Mouse (Mus musculus): ENCODE measurements around the gene Slc25a20. TPM values are rescaled to one million over a fixed set of nuclear protein-coding genes. Genes with fewer than 3 reads are reported as not detected.
A peak's percentile ranks its signal among the peaks of the same experiment; 100 is the strongest.

Gene Slc25a20
- polyA plus RNA-seq, 1 experiment from 2014 or later: 30.9 TPM

- ATAC-seq (ENCODE audit: low read depth): no peak
- Histone ChIP-seq H3K27me3 (ENCODE audit: control insufficient read depth, insufficient read depth, low read depth, low read length) (peaks cover 24% of the 10 kb centered on the region), H3K9me3 (replicated peaks; ENCODE audit: control insufficient read depth, low read length) (no peaks in the 10 kb centered on the region), H3K4me2 (ENCODE audit: low read depth, low read length) (no peak overlapping the region), H3K4me1 (ENCODE audit: control insufficient read depth, low read depth, low read length) (peaks cover 16% of the 10 kb centered on the region), H3K36me3 (ENCODE audit: control insufficient read depth, insufficient read depth) (no peaks in the 10 kb centered on the region), H3K4me3 (ENCODE audit: low read depth, low read length) (no peak overlapping the region), H3K27ac (ENCODE audit: low read length) (peak overlapping the region; percentile 78), H3K9ac (ENCODE audit: low read depth, low read length) (no peak overlapping the region)
- WGBS (ENCODE audit: insufficient replicate concordance): 80% methylated on average over 6 of the region's 6 CpGs
These were observed 29.0 kb downstream of the Slc25a20 start for GRCm38 (mm10) chr9:108690914-108691313.

GRCm38 (mm10) chr9:108691371-108691770 is 29.5 kb downstream of the Slc25a20 start:
- Histone ChIP-seq H3K4me1 (ENCODE audit: control insufficient read depth, low read depth, low read length) (peaks cover 16% of the 10 kb centered on the region), H3K9ac (ENCODE audit: low read depth, low read length) (peak overlapping the region; percentile 43), H3K9me3 (replicated peaks; ENCODE audit: control insufficient read depth, low read length) (no peaks in the 10 kb centered on the region), H3K27ac (ENCODE audit: low read length) (peak overlapping the region; percentile 78), H3K4me3 (ENCODE audit: low read depth, low read length) (peak overlapping the region; percentile 73), H3K36me3 (ENCODE audit: control insufficient read depth, insufficient read depth) (no peaks in the 10 kb centered on the region), H3K27me3 (ENCODE audit: control insufficient read depth, insufficient read depth, low read depth, low read length) (peaks cover 24% of the 10 kb centered on the region), H3K4me2 (ENCODE audit: low read depth, low read length) (peak overlapping the region; percentile 95)
- ATAC-seq (ENCODE audit: low read depth): peak; percentile 4; the same call in 1 of the 2 replicates
- WGBS (ENCODE audit: insufficient replicate concordance): 52% methylated on average over 8 of the region's 8 CpGs

GRCm38 (mm10) chr9:108691846-108692225 is 29.9 kb downstream of the Slc25a20 start:
- Histone ChIP-seq H3K4me2 (ENCODE audit: low read depth, low read length) (peak overlapping the region; percentile 95), H3K4me1 (ENCODE audit: control insufficient read depth, low read depth, low read length) (peaks cover 16% of the 10 kb centered on the region), H3K4me3 (ENCODE audit: low read depth, low read length) (peak overlapping the region; percentile 73), H3K27me3 (ENCODE audit: control insufficient read depth, insufficient read depth, low read depth, low read length) (peaks cover 24% of the 10 kb centered on the region), H3K9me3 (replicated peaks; ENCODE audit: control insufficient read depth, low read length) (no peaks in the 10 kb centered on the region), H3K36me3 (ENCODE audit: control insufficient read depth, insufficient read depth) (no peaks in the 10 kb centered on the region), H3K9ac (ENCODE audit: low read depth, low read length) (peak overlapping the region; percentile 72), H3K27ac (ENCODE audit: low read length) (peak overlapping the region; percentile 78)
- ATAC-seq (ENCODE audit: low read depth): peak; percentile 89
- WGBS (ENCODE audit: insufficient replicate concordance): under 1% methylated on average over 42 of the region's 42 CpGs

GRCm38 (mm10) chr9:108692226-108693041 is 30.5 kb downstream of the Slc25a20 start:
- no peaks in the 10 kb centered on the region for H3K36me3 ChIP-seq (ENCODE audit: control insufficient read depth, insufficient read depth)
- ATAC-seq (ENCODE audit: low read depth): peak; percentile 31; the same call in 1 of the 2 replicates
- peak overlapping the region; percentile 95 for H3K4me2 ChIP-seq (ENCODE audit: low read depth, low read length)
- peaks cover 16% of the 10 kb centered on the region for H3K4me1 ChIP-seq (ENCODE audit: control insufficient read depth, low read depth, low read length)
- under 1% methylated on average over 91 of the region's 92 CpGs for WGBS (ENCODE audit: insufficient replicate concordance)
- peak overlapping the region; percentile 73 for H3K4me3 ChIP-seq (ENCODE audit: low read depth, low read length)
- peaks cover 24% of the 10 kb centered on the region for H3K27me3 ChIP-seq (ENCODE audit: control insufficient read depth, insufficient read depth, low read depth, low read length)
- peak overlapping the region; percentile 65 for H3K27ac ChIP-seq (ENCODE audit: low read length)
- peak overlapping the region; percentile 72 for H3K9ac ChIP-seq (ENCODE audit: low read depth, low read length)
- H3K9me3 ChIP-seq (replicated peaks; ENCODE audit: control insufficient read depth, low read length): no peaks in the 10 kb centered on the region

- Histone ChIP-seq H3K9ac (ENCODE audit: low read depth, low read length) (no peak overlapping the region), H3K4me3 (ENCODE audit: low read depth, low read length) (no peak overlapping the region), H3K4me1 (ENCODE audit: control insufficient read depth, low read depth, low read length) (peaks cover 16% of the 10 kb centered on the region), H3K4me2 (ENCODE audit: low read depth, low read length) (peak overlapping the region; percentile 1), H3K9me3 (replicated peaks; ENCODE audit: control insufficient read depth, low read length) (no peaks in the 10 kb centered on the region), H3K27ac (ENCODE audit: low read length) (no peak overlapping the region), H3K36me3 (ENCODE audit: control insufficient read depth, insufficient read depth) (no peaks in the 10 kb centered on the region), H3K27me3 (ENCODE audit: control insufficient read depth, insufficient read depth, low read depth, low read length) (peaks cover 24% of the 10 kb centered on the region)
- ATAC-seq (ENCODE audit: low read depth): no peak
- 65% methylated on average over 4 of the region's 4 CpGs for WGBS (ENCODE audit: insufficient replicate concordance)
These were observed 32.1 kb downstream of the Slc25a20 start for GRCm38 (mm10) chr9:108693946-108694345.

GRCm38 (mm10) chr9:108694533-108694932 is 32.6 kb downstream of the Slc25a20 start:
- Histone ChIP-seq H3K9me3 (replicated peaks; ENCODE audit: control insufficient read depth, low read length) (no peaks in the 10 kb centered on the region), H3K27me3 (ENCODE audit: control insufficient read depth, insufficient read depth, low read depth, low read length) (peaks cover 24% of the 10 kb centered on the region), H3K4me3 (ENCODE audit: low read depth, low read length) (no peak overlapping the region), H3K4me1 (ENCODE audit: control insufficient read depth, low read depth, low read length) (peaks cover 16% of the 10 kb centered on the region), H3K36me3 (ENCODE audit: control insufficient read depth, insufficient read depth) (no peaks in the 10 kb centered on the region), H3K9ac (ENCODE audit: low read depth, low read length) (no peak overlapping the region), H3K4me2 (ENCODE audit: low read depth, low read length) (no peak overlapping the region), H3K27ac (ENCODE audit: low read length) (no peak overlapping the region)
- ATAC-seq (ENCODE audit: low read depth): no peak
- WGBS (ENCODE audit: insufficient replicate concordance): 76% methylated on average over 1 of the region's 1 CpGs

- Histone ChIP-seq H3K36me3 (ENCODE audit: control insufficient read depth, insufficient read depth) (no peaks in the 10 kb centered on the region), H3K4me1 (ENCODE audit: control insufficient read depth, low read depth, low read length) (peaks cover 4% of the 10 kb centered on the region), H3K4me3 (ENCODE audit: low read depth, low read length) (no peak overlapping the region), H3K27me3 (ENCODE audit: control insufficient read depth, insufficient read depth, low read depth, low read length) (no peaks in the 10 kb centered on the region), H3K4me2 (ENCODE audit: low read depth, low read length) (no peak overlapping the region), H3K9ac (ENCODE audit: low read depth, low read length) (no peak overlapping the region), H3K27ac (ENCODE audit: low read length) (no peak overlapping the region), H3K9me3 (replicated peaks; ENCODE audit: control insufficient read depth, low read length) (no peaks in the 10 kb centered on the region)
- ATAC-seq (ENCODE audit: low read depth): no peak
These were observed 40.6 kb downstream of the Slc25a20 start for GRCm38 (mm10) chr9:108702476-108702875.

GRCm38 (mm10) chr9:108703373-108704110 is 41.7 kb downstream of the Slc25a20 start:
- Histone ChIP-seq H3K36me3 (ENCODE audit: control insufficient read depth, insufficient read depth) (no peaks in the 10 kb centered on the region), H3K4me2 (ENCODE audit: low read depth, low read length) (no peak overlapping the region), H3K4me1 (ENCODE audit: control insufficient read depth, low read depth, low read length) (peaks cover 4% of the 10 kb centered on the region), H3K9me3 (replicated peaks; ENCODE audit: control insufficient read depth, low read length) (no peaks in the 10 kb centered on the region), H3K27me3 (ENCODE audit: control insufficient read depth, insufficient read depth, low read depth, low read length) (no peaks in the 10 kb centered on the region), H3K4me3 (ENCODE audit: low read depth, low read length) (no peak overlapping the region), H3K9ac (ENCODE audit: low read depth, low read length) (no peak overlapping the region), H3K27ac (ENCODE audit: low read length) (no peak overlapping the region)
- WGBS (ENCODE audit: insufficient replicate concordance): 55% methylated on average over 12 of the region's 12 CpGs
- no peak for ATAC-seq (ENCODE audit: low read depth)

GRCm38 (mm10) chr9:108704591-108704990 is 42.7 kb downstream of the Slc25a20 start:
- Histone ChIP-seq H3K4me2 (ENCODE audit: low read depth, low read length) (no peak overlapping the region), H3K4me3 (ENCODE audit: low read depth, low read length) (no peak overlapping the region), H3K4me1 (ENCODE audit: control insufficient read depth, low read depth, low read length) (peaks cover 4% of the 10 kb centered on the region), H3K36me3 (ENCODE audit: control insufficient read depth, insufficient read depth) (no peaks in the 10 kb centered on the region), H3K9me3 (replicated peaks; ENCODE audit: control insufficient read depth, low read length) (no peaks in the 10 kb centered on the region), H3K9ac (ENCODE audit: low read depth, low read length) (no peak overlapping the region), H3K27me3 (ENCODE audit: control insufficient read depth, insufficient read depth, low read depth, low read length) (no peaks in the 10 kb centered on the region), H3K27ac (ENCODE audit: low read length) (no peak overlapping the region)
- no peak for ATAC-seq (ENCODE audit: low read depth)
- 76% methylated on average over 7 of the region's 7 CpGs for WGBS (ENCODE audit: insufficient replicate concordance)
